Mouse (Mus musculus): Measurements from ENCODE around the gene Rsad2. TPM values are rescaled to one million over a fixed set of nuclear protein-coding genes. Genes with fewer than 3 reads are reported as not detected.

Rsad2 gene
- polyA plus RNA-seq, 1 experiment = not detected

GRCm38 (mm10) chr12:26452951-26453350 is 3.3 kb downstream of the Rsad2 start:
- H3K79me3 ChIP-seq (ENCODE audit: low read depth) = no peaks in the 10 kb centered on the region
- H3K79me2 ChIP-seq (ENCODE audit: control insufficient read depth, insufficient read depth) = no peaks in the 10 kb centered on the region
- no peak overlapping the region for H3ac ChIP-seq (ENCODE audit: control insufficient read depth, insufficient read length, low read depth)
- H3K4me3 ChIP-seq (ENCODE audit: insufficient read depth, poor library complexity, severe bottlenecking) = no peak overlapping the region
- H3K27me3 ChIP-seq (ENCODE audit: control insufficient read depth, insufficient read depth, insufficient read length) = no peaks in the 10 kb centered on the region
- no peak for TF ChIP-seq MYOG (IDR thresholded peaks at IDR 0.05; ENCODE audit: control insufficient read depth, extremely low read depth, insufficient read length)
- TF ChIP-seq CEBPB (IDR thresholded peaks at IDR 0.05; ENCODE audit: low read depth) = no peak
- TF ChIP-seq CTCF (IDR thresholded peaks at IDR 0.05; ENCODE audit: control insufficient read depth, insufficient read depth, insufficient read length) = no peak
- no peak for TF ChIP-seq MYOD1 (IDR thresholded peaks at IDR 0.05; ENCODE audit: control insufficient read depth, insufficient read length, low read depth)
- no peak for TF ChIP-seq MAX (IDR thresholded peaks at IDR 0.05)
- TF ChIP-seq USF1 (IDR thresholded peaks at IDR 0.05; ENCODE audit: low read depth) = no peak
- TF ChIP-seq FOSL1 (IDR thresholded peaks at IDR 0.05; ENCODE audit: insufficient read depth, low read length, poor library complexity, severe bottlenecking) = no peak
- H3K36me3 ChIP-seq (ENCODE audit: control insufficient read depth, insufficient read depth) = no peaks in the 10 kb centered on the region

GRCm38 (mm10) chr12:26451150-26451549 is 5.1 kb downstream of the Rsad2 start:
- TF ChIP-seq CTCF (IDR thresholded peaks at IDR 0.05; ENCODE audit: control insufficient read depth, insufficient read depth, insufficient read length) = no peak
- no peak for TF ChIP-seq MYOG (IDR thresholded peaks at IDR 0.05; ENCODE audit: control insufficient read depth, extremely low read depth, insufficient read length)
- no peak for TF ChIP-seq CEBPB (IDR thresholded peaks at IDR 0.05; ENCODE audit: low read depth)
- no peak for TF ChIP-seq MYOD1 (IDR thresholded peaks at IDR 0.05; ENCODE audit: control insufficient read depth, insufficient read length, low read depth)
- TF ChIP-seq FOSL1 (IDR thresholded peaks at IDR 0.05; ENCODE audit: insufficient read depth, low read length, poor library complexity, severe bottlenecking) = no peak
- TF ChIP-seq USF1 (IDR thresholded peaks at IDR 0.05; ENCODE audit: low read depth) = no peak
- no peak for TF ChIP-seq MAX (IDR thresholded peaks at IDR 0.05)
- H3K36me3 ChIP-seq (ENCODE audit: control insufficient read depth, insufficient read depth) = no peaks in the 10 kb centered on the region
- no peak overlapping the region for H3ac ChIP-seq (ENCODE audit: control insufficient read depth, insufficient read length, low read depth)
- no peaks in the 10 kb centered on the region for H3K79me2 ChIP-seq (ENCODE audit: control insufficient read depth, insufficient read depth)
- H3K4me3 ChIP-seq (ENCODE audit: insufficient read depth, poor library complexity, severe bottlenecking) = no peak overlapping the region
- no peaks in the 10 kb centered on the region for H3K79me3 ChIP-seq (ENCODE audit: low read depth)
- no peaks in the 10 kb centered on the region for H3K27me3 ChIP-seq (ENCODE audit: control insufficient read depth, insufficient read depth, insufficient read length)

GRCm38 (mm10) chr12:26449483-26449882 is 6.8 kb downstream of the Rsad2 start:
- H3K27me3 ChIP-seq (ENCODE audit: control insufficient read depth, insufficient read depth, insufficient read length) = no peaks in the 10 kb centered on the region
- H3K79me3 ChIP-seq (ENCODE audit: low read depth) = no peaks in the 10 kb centered on the region
- no peaks in the 10 kb centered on the region for H3K36me3 ChIP-seq (ENCODE audit: control insufficient read depth, insufficient read depth)
- no peaks in the 10 kb centered on the region for H3K79me2 ChIP-seq (ENCODE audit: control insufficient read depth, insufficient read depth)
- H3K4me3 ChIP-seq (ENCODE audit: insufficient read depth, poor library complexity, severe bottlenecking) = no peak overlapping the region
- no peak overlapping the region for H3ac ChIP-seq (ENCODE audit: control insufficient read depth, insufficient read length, low read depth)
- no peak for TF ChIP-seq MYOG (IDR thresholded peaks at IDR 0.05; ENCODE audit: control insufficient read depth, extremely low read depth, insufficient read length)

GRCm38 (mm10) chr12:26446377-26447045 is 9.7 kb downstream of the Rsad2 start:
- no peaks in the 10 kb centered on the region for H3K36me3 ChIP-seq (ENCODE audit: control insufficient read depth, insufficient read depth)
- H3ac ChIP-seq (ENCODE audit: control insufficient read depth, insufficient read length, low read depth) = no peak overlapping the region
- H3K4me3 ChIP-seq (ENCODE audit: insufficient read depth, poor library complexity, severe bottlenecking) = no peak overlapping the region
- no peaks in the 10 kb centered on the region for H3K79me2 ChIP-seq (ENCODE audit: control insufficient read depth, insufficient read depth)
- no peaks in the 10 kb centered on the region for H3K79me3 ChIP-seq (ENCODE audit: low read depth)
- H3K27me3 ChIP-seq (ENCODE audit: control insufficient read depth, insufficient read depth, insufficient read length) = no peaks in the 10 kb centered on the region
- TF ChIP-seq CEBPB (IDR thresholded peaks at IDR 0.05; ENCODE audit: low read depth) (no peak), MYOD1 (IDR thresholded peaks at IDR 0.05; ENCODE audit: control insufficient read depth, insufficient read length, low read depth) (no peak), CTCF (IDR thresholded peaks at IDR 0.05; ENCODE audit: control insufficient read depth, insufficient read depth, insufficient read length) (no peak), FOSL1 (IDR thresholded peaks at IDR 0.05; ENCODE audit: insufficient read depth, low read length, poor library complexity, severe bottlenecking) (no peak), MAX (IDR thresholded peaks at IDR 0.05) (no peak), USF1 (IDR thresholded peaks at IDR 0.05; ENCODE audit: low read depth) (no peak)

GRCm38 (mm10) chr12:26444511-26444910 is 11.7 kb downstream of the Rsad2 start:
- Histone ChIP-seq H3K27me3 (ENCODE audit: control insufficient read depth, insufficient read depth, insufficient read length) (no peaks in the 10 kb centered on the region), H3K4me3 (ENCODE audit: insufficient read depth, poor library complexity, severe bottlenecking) (no peak overlapping the region), H3K79me2 (ENCODE audit: control insufficient read depth, insufficient read depth) (no peaks in the 10 kb centered on the region), H3ac (ENCODE audit: control insufficient read depth, insufficient read length, low read depth) (no peak overlapping the region), H3K36me3 (ENCODE audit: control insufficient read depth, insufficient read depth) (no peaks in the 10 kb centered on the region), H3K79me3 (ENCODE audit: low read depth) (no peaks in the 10 kb centered on the region)
- TF ChIP-seq MYOG (IDR thresholded peaks at IDR 0.05; ENCODE audit: control insufficient read depth, extremely low read depth, insufficient read length) (no peak), CTCF (IDR thresholded peaks at IDR 0.05; ENCODE audit: control insufficient read depth, insufficient read depth, insufficient read length) (no peak), MYOD1 (IDR thresholded peaks at IDR 0.05; ENCODE audit: control insufficient read depth, insufficient read length, low read depth) (no peak), FOSL1 (IDR thresholded peaks at IDR 0.05; ENCODE audit: insufficient read depth, low read length, poor library complexity, severe bottlenecking) (no peak), CEBPB (IDR thresholded peaks at IDR 0.05; ENCODE audit: low read depth) (no peak)

GRCm38 (mm10) chr12:26444054-26444453 is 12.2 kb downstream of the Rsad2 start:
- H3K4me3 ChIP-seq (ENCODE audit: insufficient read depth, poor library complexity, severe bottlenecking) = no peak overlapping the region
- no peaks in the 10 kb centered on the region for H3K36me3 ChIP-seq (ENCODE audit: control insufficient read depth, insufficient read depth)
- H3ac ChIP-seq (ENCODE audit: control insufficient read depth, insufficient read length, low read depth) = no peak overlapping the region
- H3K79me3 ChIP-seq (ENCODE audit: low read depth) = no peaks in the 10 kb centered on the region
- no peaks in the 10 kb centered on the region for H3K79me2 ChIP-seq (ENCODE audit: control insufficient read depth, insufficient read depth)
- no peaks in the 10 kb centered on the region for H3K27me3 ChIP-seq (ENCODE audit: control insufficient read depth, insufficient read depth, insufficient read length)
- no peak for TF ChIP-seq MYOD1 (IDR thresholded peaks at IDR 0.05; ENCODE audit: control insufficient read depth, insufficient read length, low read depth)
- TF ChIP-seq MYOG (IDR thresholded peaks at IDR 0.05; ENCODE audit: control insufficient read depth, extremely low read depth, insufficient read length) = no peak
- TF ChIP-seq CEBPB (IDR thresholded peaks at IDR 0.05; ENCODE audit: low read depth) = no peak
- TF ChIP-seq MAX (IDR thresholded peaks at IDR 0.05) = no peak
- no peak for TF ChIP-seq CTCF (IDR thresholded peaks at IDR 0.05; ENCODE audit: control insufficient read depth, insufficient read depth, insufficient read length)
- TF ChIP-seq FOSL1 (IDR thresholded peaks at IDR 0.05; ENCODE audit: insufficient read depth, low read length, poor library complexity, severe bottlenecking) = no peak
- no peak for TF ChIP-seq USF1 (IDR thresholded peaks at IDR 0.05; ENCODE audit: low read depth)

Data from C2C12 (cell line).